Mouse (Mus musculus) embryonic facial prominence, embryonic 10.5 days (tissue): ENCODE data around the gene Fscn1. TPM values are rescaled to one million over a fixed set of nuclear protein-coding genes. Genes with fewer than 3 reads are reported as not detected.

Experiments used
- DNase-seq: peaks from one replicate; pipeline ENCODE4 v3.0.0-alpha.2; 2017; ENCODE audit warnings: low spot score
- H3K27ac ChIP-seq: fragments of 300-500 bp; sonication (generic); replicated peaks from 2 replicates; pipeline ENCODE4 v1.5.1; 2016; ENCODE audit warnings: mild to moderate bottlenecking
- H3K27me3 ChIP-seq: fragments of 300-500 bp; sonication (generic); replicated peaks from 2 replicates; pipeline ENCODE4 v1.6.1; 2016; ENCODE audit warnings: low read depth, mild to moderate bottlenecking; ENCODE audit not compliant: poor library complexity, severe bottlenecking
- H3K36me3 ChIP-seq: fragments of 300-500 bp; sonication (generic); replicated peaks from 2 replicates; pipeline ENCODE4 v1.6.1; 2016; ENCODE audit warnings: mild to moderate bottlenecking, moderate library complexity
- H3K4me1 ChIP-seq: fragments of 300-500 bp; sonication (generic); 2 replicates; pipeline ENCODE4 v1.6.1; 2016
- H3K4me3 ChIP-seq: fragments of 300-500 bp; sonication (generic); 2 replicates; pipeline ENCODE4 v1.5.1; 2016; ENCODE audit warnings: mild to moderate bottlenecking, moderate library complexity
- H3K9me3 ChIP-seq: fragments of 300-500 bp; sonication (generic); 2 replicates; pipeline ENCODE4 v1.6.1; 2016; ENCODE audit warnings: mild to moderate bottlenecking
- WGBS: fragments of 180-500 bp; shearing (Covaris S2); methylation state at CpG from one replicate; pipeline ENCODE4 v1.1.7; 2016; 5-methylcytosine and 5-hydroxymethylcytosine counted together
- polyA plus RNA-seq: library from polyadenylated mRNA; unstranded; fragments of >200 nt; fragmentation: Nextera tagmentation; extraction: Ambion mirVana; gene quantifications from 2 replicates; pipeline ENCODE4 v1.2.1, GENCODE M21; 2016

Fscn1 gene
- polyA plus RNA-seq, 1 experiment from 2014 or later = 759 TPM

DNA sequence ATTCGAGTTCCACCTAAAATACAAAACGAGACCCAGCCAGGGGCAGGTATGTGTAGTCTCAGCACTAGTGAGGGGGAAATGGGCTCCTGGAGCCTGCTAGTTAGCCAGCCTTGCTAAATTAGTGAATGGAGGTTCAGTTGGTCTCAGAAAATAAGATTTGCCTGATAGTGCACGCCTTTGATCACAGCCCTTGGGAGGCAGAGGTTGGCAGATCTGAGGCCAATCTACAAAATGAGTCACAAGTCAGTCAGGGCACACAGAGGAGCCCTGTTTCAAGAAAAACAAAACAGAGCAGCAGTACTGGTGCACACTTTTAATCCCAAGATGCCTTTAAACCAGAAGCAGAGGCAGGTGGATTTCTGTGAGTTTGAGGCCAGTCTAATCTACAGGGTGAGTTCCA is 29.0 kb downstream of the Fscn1 start:
- Histone ChIP-seq H3K4me3 (no peak overlapping the region), H3K9me3 (peaks cover 3% of the 10 kb centered on the region; the same call in 1 of the 2 replicates), H3K4me1 (no peaks in the 10 kb centered on the region), H3K27ac (no peak overlapping the region), H3K36me3 (peaks cover 46% of the 10 kb centered on the region), H3K27me3 (no peaks in the 10 kb centered on the region)
- WGBS = 85% methylated on average over 3 of the region's 3 CpGs
- no peak for DNase-seq

DNA sequence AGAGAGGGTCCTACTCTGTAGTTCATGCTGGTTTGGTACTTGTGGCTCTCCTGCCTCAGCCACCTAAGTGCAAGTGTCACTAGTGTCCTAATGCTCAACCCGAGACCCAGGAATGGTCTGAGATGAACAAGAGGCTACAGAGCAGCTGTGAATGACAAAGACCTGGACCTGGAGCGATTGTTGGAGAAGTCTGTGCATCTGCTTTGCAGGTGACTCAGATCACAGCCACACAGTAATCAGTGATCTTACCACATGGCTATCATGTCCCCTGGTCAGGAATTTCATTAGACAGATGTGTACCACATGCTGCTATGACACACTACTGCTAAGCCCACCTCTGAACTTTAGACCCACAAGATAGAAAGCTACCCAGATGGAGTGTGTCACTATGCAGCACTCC is 34.6 kb downstream of the Fscn1 start:
- Histone ChIP-seq H3K9me3 (no peaks in the 10 kb centered on the region), H3K4me1 (peaks cover 24% of the 10 kb centered on the region), H3K27ac (no peak overlapping the region), H3K27me3 (no peaks in the 10 kb centered on the region), H3K4me3 (no peak overlapping the region), H3K36me3 (peaks cover 69% of the 10 kb centered on the region)
- no peak for DNase-seq
- whole genome bisulfite sequencing = 87% methylated on average over 2 of the region's 2 CpGs

DNA sequence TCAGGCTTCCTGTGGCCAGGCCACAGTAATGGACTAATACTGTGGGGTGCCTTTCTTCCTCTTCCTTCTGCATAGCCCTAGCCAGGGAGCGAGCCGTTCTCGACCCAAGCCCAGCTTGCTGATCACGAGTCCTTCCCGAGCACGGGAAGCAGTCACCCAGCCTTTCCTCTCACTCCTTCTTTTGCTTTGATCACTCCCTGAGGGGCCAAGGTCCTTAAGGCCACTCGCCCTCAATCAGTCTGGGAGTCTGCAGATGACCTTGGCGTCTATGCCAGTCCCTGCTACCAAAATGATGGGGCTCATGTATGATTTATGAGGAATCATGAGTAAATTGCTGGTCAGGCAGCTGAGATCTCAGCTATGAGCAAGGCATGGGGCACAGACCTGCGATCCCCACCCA is 37.4 kb downstream of the Fscn1 start:
- H3K9me3 ChIP-seq = no peaks in the 10 kb centered on the region
- no peak for DNase-seq
- H3K27me3 ChIP-seq = no peaks in the 10 kb centered on the region
- peaks cover 52% of the 10 kb centered on the region for H3K4me1 ChIP-seq
- H3K27ac ChIP-seq = peak overlapping the region; percentile 45
- 70% methylated on average over 9 of the region's 9 CpGs for WGBS
- peaks cover 48% of the 10 kb centered on the region for H3K36me3 ChIP-seq
- no peak overlapping the region for H3K4me3 ChIP-seq

DNA sequence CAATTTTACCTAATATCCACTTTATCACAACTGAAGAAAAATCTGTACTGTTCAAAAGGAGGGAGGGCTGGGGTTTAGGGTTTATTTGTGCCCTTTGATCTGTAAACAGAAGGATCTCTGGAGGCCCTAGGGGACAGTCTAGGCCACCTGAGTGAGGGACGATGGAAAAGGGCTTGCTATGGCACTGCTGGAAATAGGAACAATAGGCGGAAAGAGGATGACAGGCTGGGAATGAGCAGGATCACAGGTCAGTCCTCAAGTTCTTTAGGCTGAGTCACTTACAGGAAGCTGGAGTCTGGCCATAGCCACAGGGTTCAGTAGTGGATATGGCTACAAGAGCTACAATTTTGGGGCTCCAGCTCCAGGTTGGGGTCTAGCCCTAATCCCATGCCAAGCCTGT is 38.0 kb downstream of the Fscn1 start:
- Histone ChIP-seq H3K36me3 (peaks cover 44% of the 10 kb centered on the region), H3K4me3 (no peak overlapping the region), H3K9me3 (no peaks in the 10 kb centered on the region), H3K27ac (peak overlapping the region; percentile 45; the same call in 1 of the 2 replicates), H3K27me3 (no peaks in the 10 kb centered on the region), H3K4me1 (peaks cover 58% of the 10 kb centered on the region)
- WGBS = 46% methylated on average over 2 of the region's 2 CpGs
- no peak for DNase-seq

DNA sequence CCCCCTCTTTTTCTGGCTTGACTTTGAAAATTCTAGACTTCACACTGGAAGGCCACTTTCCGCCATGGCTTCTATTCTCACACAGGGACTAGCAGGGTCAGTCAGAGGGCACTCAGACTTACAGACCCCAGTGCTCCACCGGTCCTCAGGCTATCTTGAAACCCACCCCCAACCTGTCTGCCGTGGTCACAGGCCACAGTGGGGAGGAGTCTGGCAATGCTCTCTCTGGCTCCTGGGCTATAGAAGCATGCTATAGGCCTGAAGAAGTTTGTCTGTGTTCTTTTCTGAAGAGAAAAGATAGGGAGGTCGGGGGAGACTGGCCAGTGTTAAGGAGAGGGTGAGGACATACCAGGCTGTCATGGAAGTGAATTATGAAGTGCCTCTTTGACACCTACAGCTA is 39.9 kb downstream of the Fscn1 start:
- WGBS = 24% methylated on average over 4 of the region's 4 CpGs
- DNase-seq = peak; percentile 59

DNA sequence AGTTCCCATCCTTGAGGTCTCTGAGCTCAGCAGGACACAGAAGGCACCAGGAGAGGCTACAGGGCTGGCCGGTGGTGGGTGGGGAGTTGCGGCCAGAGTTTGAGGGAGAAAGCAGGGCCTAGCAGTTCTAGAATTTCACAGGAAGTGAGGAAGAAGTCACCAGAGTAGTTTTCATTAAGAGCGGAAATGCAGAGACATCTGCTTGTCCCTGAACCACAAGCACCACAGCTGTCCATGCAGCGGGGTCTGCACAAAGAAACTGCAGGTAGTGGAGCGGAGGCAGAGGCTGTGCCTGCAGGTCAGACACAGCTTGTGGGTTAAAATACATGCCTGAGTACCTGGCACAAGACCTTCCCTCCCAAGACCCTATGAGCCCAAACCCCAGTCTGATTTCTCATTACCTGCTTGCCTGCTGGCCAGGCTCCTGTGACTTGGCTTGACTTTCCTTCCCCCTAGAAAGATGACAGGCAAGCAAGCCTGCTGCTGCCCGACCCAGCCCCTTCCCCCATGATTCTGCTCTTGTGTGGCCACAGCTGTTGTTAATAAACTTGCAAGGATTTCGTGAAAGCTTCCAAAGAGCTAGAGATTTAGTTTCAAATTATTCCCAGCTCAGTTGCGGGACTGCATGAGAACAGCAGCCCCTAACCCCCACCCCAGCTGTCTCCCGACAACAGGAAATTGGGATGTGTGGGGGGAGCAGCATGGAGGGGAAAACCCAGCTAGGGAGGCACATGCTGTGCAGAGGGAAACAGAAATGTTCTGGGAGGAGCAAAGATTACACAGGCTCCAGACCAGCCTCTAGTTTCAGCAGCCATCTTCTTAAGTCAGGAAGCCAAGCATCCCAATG is 40.7 kb downstream of the Fscn1 start:
- Histone ChIP-seq H3K4me1 (peaks cover 58% of the 10 kb centered on the region), H3K27me3 (no peaks in the 10 kb centered on the region), H3K36me3 (peaks cover 32% of the 10 kb centered on the region), H3K9me3 (no peaks in the 10 kb centered on the region), H3K4me3 (peak overlapping the region; percentile 47), H3K27ac (peak overlapping the region; percentile 93)
- DNase-seq = peak; percentile 91
- 24% methylated on average over 9 of the region's 9 CpGs for WGBS

More for the DNA sequence above, 39.9 kb downstream of the Fscn1 start:
- Histone ChIP-seq H3K27me3 (no peaks in the 10 kb centered on the region), H3K9me3 (no peaks in the 10 kb centered on the region), H3K4me3 (peak overlapping the region; percentile 47), H3K36me3 (peaks cover 34% of the 10 kb centered on the region), H3K4me1 (peaks cover 58% of the 10 kb centered on the region), H3K27ac (peak overlapping the region; percentile 93)

DNA sequence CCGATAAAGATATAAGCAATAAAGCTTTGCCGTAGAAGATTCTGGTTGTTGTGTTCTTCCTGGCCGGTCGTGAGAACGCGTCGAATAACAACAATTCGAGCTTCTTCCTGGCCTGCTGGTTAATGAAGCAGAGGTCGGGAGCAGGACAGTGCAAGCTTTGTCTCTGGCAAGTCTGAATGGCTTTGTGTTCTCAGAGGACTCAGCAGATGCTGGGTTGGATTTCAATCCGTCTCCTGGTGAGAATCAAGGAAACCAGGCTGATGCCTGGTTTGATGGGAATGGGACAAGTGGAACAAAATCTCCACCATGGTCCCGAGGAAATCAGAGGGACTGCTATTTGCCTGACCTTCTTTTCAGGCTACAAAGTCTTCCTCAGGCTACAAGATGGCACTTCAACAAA is 49.2 kb downstream of the Fscn1 start:
- peak; percentile 30 for DNase-seq
- H3K36me3 ChIP-seq = peaks cover 53% of the 10 kb centered on the region
- WGBS = 43% methylated on average over 11 of the region's 11 CpGs

DNA sequence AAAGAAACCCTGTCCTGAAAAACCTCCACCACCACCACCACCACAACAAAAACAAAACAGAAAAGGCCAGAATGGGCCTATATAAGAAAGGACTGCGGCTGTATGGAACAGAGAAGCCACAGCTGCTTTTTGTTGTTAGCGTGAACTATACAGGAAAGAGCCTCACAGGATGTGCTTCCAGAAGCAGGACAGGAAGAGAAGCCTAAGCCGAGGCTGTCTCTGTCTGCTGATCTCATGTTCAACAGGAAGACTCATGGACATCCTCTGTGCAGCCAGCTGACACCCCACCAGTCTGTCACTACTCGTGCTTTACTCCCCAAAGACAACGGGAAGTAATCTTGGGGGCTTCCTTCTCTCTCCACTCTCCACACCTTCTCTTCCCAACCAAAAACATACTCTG is 57.3 kb downstream of the Fscn1 start:
- 84% methylated on average over 5 of the region's 5 CpGs for WGBS
- Histone ChIP-seq H3K9me3 (no peaks in the 10 kb centered on the region), H3K36me3 (peaks cover 93% of the 10 kb centered on the region), H3K27ac (no peak overlapping the region), H3K4me3 (no peak overlapping the region), H3K27me3 (no peaks in the 10 kb centered on the region), H3K4me1 (no peaks in the 10 kb centered on the region)
- no peak for DNase-seq

More for the DNA sequence above, 49.2 kb downstream of the Fscn1 start:
- H3K4me3 ChIP-seq = no peak overlapping the region
- peak overlapping the region; percentile 76 for H3K27ac ChIP-seq
- H3K4me1 ChIP-seq = peaks cover 14% of the 10 kb centered on the region
- no peaks in the 10 kb centered on the region for H3K9me3 ChIP-seq
- no peaks in the 10 kb centered on the region for H3K27me3 ChIP-seq

Other genes starting within 250 kb of the Fscn1 start
- gene Tnrc18, start 142.7 kb upstream of the Fscn1 start, polyA plus RNA-seq = 21.8 and 26.5 TPM in 2 replicates
- 25.6 and 25.9 TPM in 2 replicates for gene Fbxl18, start 64.9 kb upstream of the Fscn1 start, polyA plus RNA-seq
- gene Actb, start 53.6 kb upstream of the Fscn1 start, polyA plus RNA-seq = 15,960 and 16,856 TPM in 2 replicates
- 50.5 and 53.9 TPM in 2 replicates for gene Rnf216, start 152.7 kb downstream of the Fscn1 start, polyA plus RNA-seq
- gene Olfr718-ps1, start 187.2 kb downstream of the Fscn1 start, polyA plus RNA-seq = not detected in 2 replicates
- 15.6 and 16.3 TPM in 2 replicates for gene Rbak, start 220.4 kb downstream of the Fscn1 start, polyA plus RNA-seq
- gene Spdye4b, start 220.7 kb downstream of the Fscn1 start, polyA plus RNA-seq = not detected in 2 replicates